Mouse (Mus musculus): ENCODE measurements around the gene Olfr1432. TPM values are rescaled to one million over a fixed set of nuclear protein-coding genes. Genes with fewer than 3 reads are reported as not detected.
"Not testable (repeated sequence)": the region's sequence is repeated elsewhere in the genome, so short reads cannot be mapped to it uniquely, and the experiment has no call there.

Gene Olfr1432
- polyA plus RNA-seq (2015; fragmentation: Nextera tagmentation; extraction: Ambion mirVana): not detected in 2 replicates

DNA sequence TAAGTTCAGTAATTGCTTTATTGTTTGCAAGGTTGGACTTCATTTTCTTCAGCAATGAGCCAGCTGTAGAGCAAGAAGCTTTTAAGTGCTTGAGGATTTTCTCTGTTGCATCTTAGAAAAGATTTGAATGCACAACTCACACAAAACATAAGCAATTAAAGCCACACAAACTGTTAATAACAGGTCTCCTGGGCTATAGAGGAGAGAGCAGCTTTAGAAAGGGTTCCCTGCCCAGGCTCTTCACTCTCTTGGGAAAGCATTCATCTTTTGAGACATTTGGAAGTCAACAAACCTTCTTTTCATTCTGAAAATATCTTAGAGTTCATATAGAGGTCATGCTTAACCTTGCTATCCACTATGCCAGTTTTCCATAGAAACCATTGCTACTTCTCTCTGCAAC lies at the start of gene Olfr1432:
Gene Olfr1432 (minus strand): TSS at position 101 of the 400 bp plus-strand sequence.
- ATAC-seq; H3K4me1 ChIP-seq; H3K4me3 ChIP-seq; H3K9ac ChIP-seq; H3K27ac ChIP-seq; H3K4me2 ChIP-seq; H3K27me3 ChIP-seq; H3K9me3 ChIP-seq (replicated peaks); H3K36me3 ChIP-seq (ENCODE audit: poor library complexity, severe bottlenecking): not testable (repeated sequence)

DNA sequence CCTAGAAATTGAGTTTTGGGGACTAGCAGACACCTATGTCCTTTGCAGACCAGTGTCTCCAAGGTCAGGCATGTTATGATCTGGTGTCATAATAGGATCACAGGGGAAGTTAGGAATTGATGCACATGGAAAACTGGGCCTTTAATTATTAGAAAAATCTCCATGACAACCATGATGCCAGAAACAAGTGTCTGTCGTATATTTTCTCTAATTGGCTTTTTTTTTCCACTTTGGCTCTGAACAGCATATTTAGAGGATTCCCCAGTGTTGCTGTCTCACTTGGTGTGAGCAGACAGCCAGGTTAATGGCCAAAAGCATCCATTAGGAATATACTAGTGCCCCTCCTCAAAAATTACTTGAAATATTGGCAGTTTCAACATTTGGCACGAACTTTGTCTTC lies 47.2 kb upstream of the Olfr1432 start, which contains the start of gene Olfr1434:
Gene Olfr1434 (plus strand): TSS at position 301 of the 400 bp plus-strand sequence.
- WGBS: 81% methylated on average over 2 of the region's 2 CpGs
- no peak within 1 kb of the TSS for H3K27ac ChIP-seq
- no peak for ATAC-seq

DNA sequence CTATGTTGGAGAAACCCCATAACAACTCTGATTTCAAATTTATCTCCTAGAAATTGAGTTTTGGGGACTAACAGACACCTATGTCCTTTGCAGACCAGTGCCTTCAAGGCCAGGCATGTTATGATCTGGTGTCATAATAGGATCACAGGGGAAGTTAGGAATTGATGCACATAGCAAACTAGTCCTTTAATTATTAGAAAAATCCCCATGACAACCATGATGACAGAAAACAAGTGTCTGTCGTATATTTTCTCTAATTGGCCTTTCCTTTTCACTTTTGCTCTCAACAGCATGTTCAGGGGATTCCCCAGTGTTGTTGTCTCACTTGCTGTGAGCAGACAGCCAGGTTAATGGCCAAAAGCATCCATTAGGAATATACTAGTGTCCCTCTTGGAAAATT lies 28.3 kb upstream of the Olfr1432 start, which contains the start of gene Olfr235:
Gene Olfr235 (plus strand): TSS at position 301 of the 400 bp plus-strand sequence.
- no peaks in the 10 kb centered on the region for H3K4me1 ChIP-seq
- H3K9ac ChIP-seq: no peak within 1 kb of the TSS
- no peaks in the 10 kb centered on the region for H3K36me3 ChIP-seq (ENCODE audit: poor library complexity, severe bottlenecking)
- 77% methylated on average over 1 of the region's 1 CpGs for WGBS
- no peak within 1 kb of the TSS for H3K27ac ChIP-seq
- H3K9me3 ChIP-seq (replicated peaks): no peaks in the 10 kb centered on the region
- H3K4me2 ChIP-seq: no peak within 1 kb of the TSS
- no peak for ATAC-seq
- H3K4me3 ChIP-seq: no peak within 1 kb of the TSS
- H3K27me3 ChIP-seq: no peaks in the 10 kb centered on the region

More for the DNA sequence above, 47.2 kb upstream of the Olfr1432 start, which contains the start of gene Olfr1434:
- Histone ChIP-seq H3K36me3 (ENCODE audit: poor library complexity, severe bottlenecking) (no peaks in the 10 kb centered on the region), H3K4me1 (no peaks in the 10 kb centered on the region), H3K4me2 (no peak within 1 kb of the TSS), H3K9me3 (replicated peaks) (no peaks in the 10 kb centered on the region), H3K4me3 (no peak within 1 kb of the TSS), H3K9ac (no peak within 1 kb of the TSS), H3K27me3 (no peaks in the 10 kb centered on the region)

DNA sequence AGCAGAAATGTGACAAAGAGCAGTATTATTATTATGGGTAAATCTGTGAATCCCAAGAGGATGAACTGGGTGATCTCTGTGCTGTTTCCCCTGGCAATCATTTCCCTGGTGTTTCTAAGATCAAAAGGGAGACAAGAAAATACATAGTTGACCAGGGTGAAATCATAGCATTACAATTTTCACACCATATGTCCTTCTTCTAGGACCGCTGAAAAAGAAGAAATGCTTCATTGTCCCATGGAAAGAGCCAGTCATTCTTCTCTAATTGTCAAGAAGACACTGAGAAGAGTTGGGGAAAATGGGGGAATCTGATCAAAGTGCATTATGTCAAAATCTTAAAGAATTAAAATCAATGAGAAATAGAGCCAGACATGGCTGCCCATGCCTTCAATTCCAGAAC lies 9.2 kb upstream of the Olfr1432 start, which contains the start of gene Olfr262:
Gene Olfr262 (minus strand): TSS at position 101 of the 400 bp plus-strand sequence.
- no peak for ATAC-seq
- Histone ChIP-seq H3K4me3 (no peak within 1 kb of the TSS), H3K27me3 (no peaks in the 10 kb centered on the region), H3K9ac (no peak within 1 kb of the TSS), H3K4me2 (no peak within 1 kb of the TSS), H3K9me3 (replicated peaks) (no peaks in the 10 kb centered on the region), H3K27ac (no peak within 1 kb of the TSS), H3K4me1 (no peaks in the 10 kb centered on the region), H3K36me3 (ENCODE audit: poor library complexity, severe bottlenecking) (no peaks in the 10 kb centered on the region)
- WGBS: 79% methylated on average over 1 of the region's 1 CpGs

DNA sequence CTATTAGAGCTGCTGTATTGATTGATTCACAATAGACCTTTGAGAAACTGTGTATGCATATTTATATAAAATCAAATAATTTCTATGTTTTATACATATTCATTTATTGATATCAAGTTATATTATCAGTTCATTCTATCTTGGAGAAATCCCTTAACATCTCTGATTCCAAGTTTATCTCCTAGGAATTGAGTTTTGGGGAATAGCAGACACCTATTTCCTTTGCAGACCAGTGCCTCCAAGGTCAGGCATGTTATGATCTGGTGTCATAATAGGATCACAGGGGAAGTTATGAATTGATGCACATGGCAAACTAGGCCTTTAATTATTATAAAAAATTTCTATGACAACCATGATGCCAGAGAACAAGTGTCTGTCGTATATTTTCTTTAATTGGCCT lies 32.1 kb downstream of the Olfr1432 start, which contains the start of gene Olfr1431:
Gene Olfr1431 (plus strand): TSS at position 301 of the 400 bp plus-strand sequence.
- Histone ChIP-seq H3K36me3 (ENCODE audit: poor library complexity, severe bottlenecking) (no peaks in the 10 kb centered on the region), H3K4me2 (no peak within 1 kb of the TSS), H3K9ac (no peak within 1 kb of the TSS), H3K27ac (no peak within 1 kb of the TSS), H3K9me3 (replicated peaks) (no peaks in the 10 kb centered on the region), H3K4me3 (no peak within 1 kb of the TSS), H3K4me1 (no peaks in the 10 kb centered on the region), H3K27me3 (no peaks in the 10 kb centered on the region)
- 85% methylated on average over 1 of the region's 1 CpGs for WGBS
- ATAC-seq: no peak

DNA sequence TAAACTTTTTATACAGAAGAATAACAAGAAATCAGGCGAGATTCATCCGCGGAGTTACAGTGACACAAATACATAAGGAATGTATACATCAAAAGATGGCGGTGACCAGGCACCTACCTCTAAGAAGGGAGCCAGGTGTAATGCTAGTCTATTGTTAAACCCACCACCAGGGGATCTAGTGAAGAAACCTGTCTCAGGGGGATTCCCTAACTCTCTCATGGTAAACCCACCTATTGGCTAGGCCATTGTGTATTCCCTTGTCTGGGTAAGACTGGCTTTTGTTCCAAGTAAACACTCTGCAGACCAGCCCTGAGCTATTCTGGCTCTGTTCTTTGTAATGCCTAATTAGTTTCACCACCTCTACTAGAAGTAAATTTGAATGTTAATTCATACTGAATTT lies 33.3 kb downstream of the Olfr1432 start:
- H3K27ac ChIP-seq; H3K9me3 ChIP-seq (replicated peaks); H3K4me2 ChIP-seq; H3K27me3 ChIP-seq; H3K36me3 ChIP-seq (ENCODE audit: poor library complexity, severe bottlenecking); H3K4me1 ChIP-seq; H3K4me3 ChIP-seq; H3K9ac ChIP-seq; ATAC-seq: not testable (repeated sequence)
- WGBS: 79% methylated on average over 4 of the region's 4 CpGs

Other genes with a start within 250 kb of the Olfr1432 start
- not detected in 2 replicates for gene Olfr1423, start 191.3 kb downstream of the Olfr1432 start, polyA plus RNA-seq (2015; fragmentation: Nextera tagmentation; extraction: Ambion mirVana)
- not detected in 2 replicates for gene Olfr1424, start 169.9 kb downstream of the Olfr1432 start, polyA plus RNA-seq (2015; fragmentation: Nextera tagmentation; extraction: Ambion mirVana)
- gene Olfr1425, start 154.9 kb downstream of the Olfr1432 start, polyA plus RNA-seq (2015; fragmentation: Nextera tagmentation; extraction: Ambion mirVana): not detected in 2 replicates
- gene Olfr1426, start 140.6 kb downstream of the Olfr1432 start, polyA plus RNA-seq (2015; fragmentation: Nextera tagmentation; extraction: Ambion mirVana): not detected in 2 replicates
- not detected in 2 replicates for gene Olfr1427, start 129.3 kb downstream of the Olfr1432 start, polyA plus RNA-seq (2015; fragmentation: Nextera tagmentation; extraction: Ambion mirVana)
- not detected in 2 replicates for gene Olfr1428, start 116.7 kb downstream of the Olfr1432 start, polyA plus RNA-seq (2015; fragmentation: Nextera tagmentation; extraction: Ambion mirVana)
- not detected in 2 replicates for gene Olfr76, start 109.4 kb downstream of the Olfr1432 start, polyA plus RNA-seq (2015; fragmentation: Nextera tagmentation; extraction: Ambion mirVana)
- not detected in 2 replicates for gene Olfr1555-ps1, start 62.5 kb downstream of the Olfr1432 start, polyA plus RNA-seq (2015; fragmentation: Nextera tagmentation; extraction: Ambion mirVana)
- gene Olfr1431, start 32.0 kb downstream of the Olfr1432 start, polyA plus RNA-seq (2015; fragmentation: Nextera tagmentation; extraction: Ambion mirVana): not detected in 2 replicates
- not detected in 2 replicates for gene Olfr262, start 9.1 kb upstream of the Olfr1432 start, polyA plus RNA-seq (2015; fragmentation: Nextera tagmentation; extraction: Ambion mirVana)
- not detected in 2 replicates for gene Olfr235, start 28.4 kb upstream of the Olfr1432 start, polyA plus RNA-seq (2015; fragmentation: Nextera tagmentation; extraction: Ambion mirVana)
- not detected in 2 replicates for gene Olfr1434, start 47.3 kb upstream of the Olfr1432 start, polyA plus RNA-seq (2015; fragmentation: Nextera tagmentation; extraction: Ambion mirVana)
- not detected in 2 replicates for gene Olfr1436, start 66.5 kb upstream of the Olfr1432 start, polyA plus RNA-seq (2015; fragmentation: Nextera tagmentation; extraction: Ambion mirVana)
- not detected in 2 replicates for gene Olfr1437, start 92.5 kb upstream of the Olfr1432 start, polyA plus RNA-seq (2015; fragmentation: Nextera tagmentation; extraction: Ambion mirVana)
- gene Olfr1438-ps1, start 103.3 kb upstream of the Olfr1432 start, polyA plus RNA-seq (2015; fragmentation: Nextera tagmentation; extraction: Ambion mirVana): not detected in 2 replicates
- not detected in 2 replicates for gene Olfr1440, start 154.7 kb upstream of the Olfr1432 start, polyA plus RNA-seq (2015; fragmentation: Nextera tagmentation; extraction: Ambion mirVana)
- gene Olfr1441, start 184.8 kb upstream of the Olfr1432 start, polyA plus RNA-seq (2015; fragmentation: Nextera tagmentation; extraction: Ambion mirVana): not detected in 2 replicates
- not detected in 2 replicates for gene Pfpl, start 195.3 kb upstream of the Olfr1432 start, polyA plus RNA-seq (2015; fragmentation: Nextera tagmentation; extraction: Ambion mirVana)
- gene Mpeg1, start 228.2 kb upstream of the Olfr1432 start, polyA plus RNA-seq (2015; fragmentation: Nextera tagmentation; extraction: Ambion mirVana): 0.30 and 0.48 TPM in 2 replicates

All from forebrain, embryonic 13.5 days (tissue).